Mouse (Mus musculus) myocyte (in vitro differentiated cells): Measurements from ENCODE around the gene Cacnb3. TPM values are rescaled to one million over a fixed set of nuclear protein-coding genes. Genes with fewer than 3 reads are reported as not detected.

Experiments
- H3K27me3 ChIP-seq: one replicate; pipeline ENCODE4 v1.6.1; 2011; ENCODE audit not compliant: control insufficient read depth, insufficient read depth, insufficient read length
- H3K36me3 ChIP-seq: one replicate; pipeline ENCODE4 v1.6.1; 2011; ENCODE audit not compliant: control insufficient read depth, insufficient read depth
- H3K4me2 ChIP-seq: one replicate; pipeline ENCODE4 v1.6.1; 2011; ENCODE audit warnings: low read depth, control low read depth
- H3K4me3 ChIP-seq: one replicate; pipeline ENCODE4 v1.5.1; 2011; ENCODE audit warnings: mild to moderate bottlenecking, control low read depth, moderate library complexity
- H3K79me2 ChIP-seq: one replicate; pipeline ENCODE4 v1.6.1; 2011; ENCODE audit not compliant: control insufficient read depth, insufficient read depth
- H3ac ChIP-seq: one replicate; pipeline ENCODE4 v1.6.1; 2011; ENCODE audit not compliant: control insufficient read depth, insufficient read length
- CEBPB ChIP-seq: IDR thresholded peaks from 2 replicates; pipeline ENCODE4 v1.6.1; 2011; ENCODE audit warnings: mild to moderate bottlenecking, moderate library complexity; ENCODE audit not compliant: poor library complexity, insufficient read depth, severe bottlenecking
- E2F4 ChIP-seq: IDR thresholded peaks from one replicate; pipeline ENCODE4 v1.6.1; 2011; ENCODE audit warnings: mild to moderate bottlenecking, control low read depth, moderate library complexity; ENCODE audit not compliant: insufficient read depth
- MAX ChIP-seq: IDR thresholded peaks from one replicate; pipeline ENCODE4 v1.6.1; 2011; ENCODE audit warnings: low read depth, mild to moderate bottlenecking, control low read depth
- MYOD1 ChIP-seq, 3 experiments: IDR thresholded peaks; one replicate each; pipeline ENCODE4 v1.6.1; 2011; ENCODE audit warnings: control low read depth in 2 of 3, low read depth in 2 of 3, mild to moderate bottlenecking in 2 of 3, moderate library complexity in 1 of 3; ENCODE audit not compliant: insufficient read length in 2 of 3, control insufficient read depth in 1 of 3
- MYOG ChIP-seq, 3 experiments: IDR thresholded peaks; one replicate each; pipeline ENCODE4 v1.6.1; 2011; ENCODE audit warnings: control low read depth in 2 of 3, low read depth in 2 of 3, mild to moderate bottlenecking in 2 of 3; ENCODE audit not compliant: insufficient read length in 2 of 3, control insufficient read depth in 1 of 3, insufficient read depth in 1 of 3
- POLR2A ChIP-seq: IDR thresholded peaks from one replicate; pipeline ENCODE4 v1.6.1; 2011; ENCODE audit warnings: low read depth, mild to moderate bottlenecking, control low read depth, moderate library complexity; ENCODE audit not compliant: insufficient read length
- POLR2AphosphoS2 ChIP-seq: IDR thresholded peaks from one replicate; pipeline ENCODE4 v1.6.1; 2011; ENCODE audit warnings: low read depth, control low read depth; ENCODE audit not compliant: insufficient read length
- REST ChIP-seq: IDR thresholded peaks from one replicate; pipeline ENCODE4 v1.6.1; 2011; ENCODE audit warnings: mild to moderate bottlenecking, control low read depth, moderate library complexity; ENCODE audit not compliant: insufficient read depth, insufficient read length
- SRF ChIP-seq: IDR thresholded peaks from one replicate; pipeline ENCODE4 v1.6.1; 2011; ENCODE audit warnings: low read depth; ENCODE audit not compliant: control insufficient read depth, insufficient read length
- TCF12 ChIP-seq: IDR thresholded peaks from one replicate; pipeline ENCODE4 v1.6.1; 2011; ENCODE audit warnings: mild to moderate bottlenecking, control low read depth; ENCODE audit not compliant: poor library complexity, insufficient read depth, severe bottlenecking
- TCF3 ChIP-seq: IDR thresholded peaks from one replicate; pipeline ENCODE4 v1.6.1; 2011; ENCODE audit warnings: low read depth, control low read depth; ENCODE audit not compliant: insufficient read length
- USF1 ChIP-seq: IDR thresholded peaks from one replicate; pipeline ENCODE4 v1.6.1; 2011; ENCODE audit warnings: low read depth, mild to moderate bottlenecking, control low read depth, moderate library complexity
- polyA plus RNA-seq: library from polyadenylated mRNA; unstranded; fragments of >200 nt; fragmentation: generic; extraction: Trizol; gene quantifications from one replicate; pipeline ENCODE4 v1.2.1, GENCODE M21; 2012; ENCODE audit warnings: missing spikeins

Cacnb3 gene
- polyA plus RNA-seq, 1 experiment = 80.8 TPM

DNA sequence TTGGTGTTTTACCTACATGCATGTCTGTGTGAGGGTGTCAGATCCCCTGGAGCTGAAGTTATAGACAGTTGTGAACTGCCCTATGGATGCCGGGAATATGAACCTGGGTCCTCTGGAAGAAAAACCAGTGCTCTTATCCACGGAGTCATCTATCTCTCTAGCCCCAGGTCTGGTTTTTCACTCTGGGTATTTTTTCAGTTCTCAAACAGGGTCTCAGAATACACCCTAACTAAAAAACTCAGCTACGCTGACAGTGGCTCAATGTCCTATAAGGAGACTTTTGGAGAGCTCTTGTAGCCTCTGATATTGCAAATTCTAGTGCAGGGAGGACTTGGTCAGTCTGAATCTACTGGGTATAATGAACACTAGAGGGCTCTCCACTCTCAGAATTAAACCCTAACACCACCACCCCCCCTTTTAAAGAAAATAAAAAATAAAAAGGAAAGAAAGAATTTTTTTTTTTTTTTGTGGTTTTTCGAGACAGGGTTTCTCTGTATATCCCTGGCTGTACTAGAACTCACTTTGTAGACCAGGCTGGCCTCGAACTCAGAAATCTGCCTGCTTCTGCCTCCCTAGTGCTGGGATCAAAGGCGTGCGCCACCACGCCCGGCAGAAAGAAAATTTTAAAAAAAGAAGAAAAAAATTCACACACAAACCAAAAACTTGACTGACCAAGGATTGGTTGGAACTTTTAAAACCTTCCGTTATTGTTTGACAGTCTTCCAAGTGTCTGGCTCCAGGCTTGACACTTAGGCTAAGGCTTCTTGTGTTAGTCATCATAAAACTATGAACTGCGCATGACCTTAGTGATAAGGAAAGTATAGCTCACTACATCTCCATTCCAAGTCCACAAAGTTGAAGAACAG lies 33.6 kb downstream of the Cacnb3 start:
- Histone ChIP-seq H3K4me3 (no peak overlapping the region), H3K36me3 (no peaks in the 10 kb centered on the region), H3K4me2 (peak overlapping the region; percentile 61), H3K79me2 (peaks cover 34% of the 10 kb centered on the region), H3K27me3 (no peaks in the 10 kb centered on the region), H3ac (no peak overlapping the region)
- TF ChIP-seq POLR2A (no peak), E2F4 (no peak), SRF (no peak), TCF3 (no peak), USF1 (no peak), MAX (no peak), REST (no peak), MYOD1 (IDR thresholded peaks at IDR 0.05; ENCODE audit: control insufficient read depth in 1 of 3, insufficient read length in 2 of 3, low read depth in 2 of 3) (no peak), CEBPB (no peak)

GRCm38 (mm10) chr15:98672592-98672991 lies 42.0 kb downstream of the Cacnb3 start:
- TF ChIP-seq TCF12 (no peak), SRF (no peak), POLR2A (peak; percentile 75), MYOD1 (IDR thresholded peaks at IDR 0.05; ENCODE audit: control insufficient read depth in 1 of 3, insufficient read length in 2 of 3, low read depth in 2 of 3) (peak in 2 of 3 experiments; percentile 14 to 62), MYOG (IDR thresholded peaks at IDR 0.05; ENCODE audit: control insufficient read depth in 1 of 3, insufficient read depth in 1 of 3, insufficient read length in 2 of 3, low read depth in 2 of 3) (peak in 1 of 3 experiments; percentile 76), CEBPB (peak; percentile 88), E2F4 (no peak), TCF3 (no peak), USF1 (no peak), MAX (peak; percentile 89), POLR2AphosphoS2 (peak; percentile 71)
- Histone ChIP-seq H3K79me2 (no peaks in the 10 kb centered on the region), H3K36me3 (peaks cover 6% of the 10 kb centered on the region), H3K4me3 (no peak overlapping the region), H3ac (no peak overlapping the region), H3K4me2 (peak overlapping the region; percentile 68), H3K27me3 (no peaks in the 10 kb centered on the region)

GRCm38 (mm10) chr15:98673732-98674131 lies 43.1 kb downstream of the Cacnb3 start:
- H3K4me3 ChIP-seq = no peak overlapping the region
- H3ac ChIP-seq = no peak overlapping the region
- TF ChIP-seq CEBPB = peak; percentile 65; the same call in 1 of the 2 replicates
- no peak for TF ChIP-seq TCF3
- TF ChIP-seq REST = no peak
- no peaks in the 10 kb centered on the region for H3K79me2 ChIP-seq
- H3K4me2 ChIP-seq = no peak overlapping the region
- H3K27me3 ChIP-seq = no peaks in the 10 kb centered on the region
- H3K36me3 ChIP-seq = peaks cover 6% of the 10 kb centered on the region

GRCm38 (mm10) chr15:98674284-98674993 lies 43.8 kb downstream of the Cacnb3 start:
- TF ChIP-seq POLR2AphosphoS2 (no peak), MAX (no peak), TCF12 (no peak), MYOG (IDR thresholded peaks at IDR 0.05; ENCODE audit: control insufficient read depth in 1 of 3, insufficient read depth in 1 of 3, insufficient read length in 2 of 3, low read depth in 2 of 3) (no peak), SRF (no peak), TCF3 (no peak), USF1 (no peak), REST (no peak), POLR2A (no peak), MYOD1 (IDR thresholded peaks at IDR 0.05; ENCODE audit: control insufficient read depth in 1 of 3, insufficient read length in 2 of 3, low read depth in 2 of 3) (no peak), CEBPB (no peak), E2F4 (no peak)
- no peak overlapping the region for H3ac ChIP-seq
- peaks cover 6% of the 10 kb centered on the region for H3K36me3 ChIP-seq
- H3K4me2 ChIP-seq = peak overlapping the region; percentile 97
- no peaks in the 10 kb centered on the region for H3K79me2 ChIP-seq
- no peaks in the 10 kb centered on the region for H3K27me3 ChIP-seq
- peak overlapping the region; percentile 51 for H3K4me3 ChIP-seq
